In the genomic region with DNA sequence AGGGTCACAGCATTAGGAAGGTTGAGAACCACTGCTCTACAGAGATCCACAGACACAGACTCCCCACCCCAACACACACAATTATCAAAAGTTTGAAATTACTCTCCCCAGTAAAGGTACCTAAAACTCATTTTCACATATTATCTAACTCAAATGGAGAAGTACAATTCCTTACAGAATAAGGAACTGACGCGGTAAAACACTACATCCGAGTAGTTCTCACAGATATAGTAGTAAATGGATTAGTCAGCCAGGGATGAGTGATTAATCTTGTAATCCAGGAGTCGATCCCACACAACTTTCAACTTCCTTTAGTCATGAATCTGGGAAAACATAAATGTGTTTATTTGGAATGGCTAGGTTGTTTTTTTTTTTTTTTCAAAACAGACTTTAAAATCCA, we compare ENCODE assay signal across 23 mouse cellular contexts.
"Had no signal": no experiment of that assay in that cellular context is flagged by ENCODE, and none has a peak within 500 bp of the region (broad histone marks: within the 10 kb centered on the region; RNA-seq: fewer than 3 reads in every experiment).

No protein-coding gene starts in this region.

- H3K4me3 ChIP-seq: liver, embryonic 15.5 days; lung, embryonic 15.5 days; midbrain, embryonic 10.5 days; midbrain, embryonic 12.5 days; myocyte; neural tube, embryonic 13.5 days; neural tube, embryonic 15.5 days had no signal

- DNase-seq: liver, postnatal 0 days; lung, adult 2 months; lung, postnatal 14 days; lung, postnatal 36 days; midbrain, embryonic 14.5 days; retina, postnatal 1 day; right cerebral cortex, adult 18-20 months; right cerebral cortex, postnatal 25 days; right cerebral cortex, postnatal 4 days; spleen, adult 18-20 months; thymus, adult 18-20 months; thymus, postnatal 14 days; thymus, postnatal 36 days had no signal

- H3K27ac ChIP-seq: liver, embryonic 15.5 days; lung, embryonic 15.5 days; macrophage; midbrain, embryonic 10.5 days; midbrain, embryonic 12.5 days; neural tube, embryonic 13.5 days; neural tube, embryonic 15.5 days had no signal

- H3K9ac ChIP-seq: liver, embryonic 15.5 days; liver, postnatal 0 days; lung, embryonic 15.5 days; midbrain, embryonic 12.5 days; neural tube, embryonic 13.5 days; neural tube, embryonic 15.5 days had no signal

- H3K9me3 ChIP-seq: liver, embryonic 15.5 days; lung, embryonic 15.5 days; neural tube, embryonic 15.5 days had no signal

- H3K27me3 ChIP-seq: liver, embryonic 15.5 days; lung, embryonic 15.5 days; midbrain, embryonic 12.5 days; neural tube, embryonic 13.5 days; neural tube, embryonic 15.5 days had no signal

- H3K36me3 ChIP-seq: liver, embryonic 15.5 days had no signal

- ATAC-seq: liver, postnatal 0 days; lung, postnatal 0 days; midbrain, embryonic 16.5 days had no signal

- H3K4me1 ChIP-seq: liver, embryonic 15.5 days; midbrain, embryonic 10.5 days; midbrain, embryonic 12.5 days; neural tube, embryonic 15.5 days had no signal
